ENCODE assay signal across 8 mouse cellular contexts in genomic region chr10:90969355-90970174, GRCm38 (mm10).
DNase-seq lines count a peak whose midpoint lies in the region; ATAC-seq and TF ChIP-seq lines count a peak whose summit lies in the region.

No protein-coding gene starts in this region.

- H3K9ac ChIP-seq in hindbrain, embryonic 16.5 days (ENCODE audit: low read depth, low read length) = peak overlapping the region; percentile 69
- H3K9ac ChIP-seq in liver, postnatal 0 days (replicated peaks) = peak overlapping the region; percentile 18

- 5% methylated on average over 61 of the region's 72 CpGs for WGBS in hindbrain, embryonic 16.5 days
- WGBS in liver, postnatal 0 days (ENCODE audit: insufficient replicate concordance) = 3% methylated on average over 72 of the region's 72 CpGs

- ATAC-seq in hindbrain, embryonic 16.5 days = peak; percentile 34
- 0 out of 2 replicates have a peak, but pooled peaks have one; percentile 12 for ATAC-seq in liver, postnatal 0 days

- intact Hi-C loops in gastrocnemius, postnatal 14 days (cut with DNase I; ENCODE audit: low total_unique reads) = no loop called here

- H3K4me2 ChIP-seq in hindbrain, embryonic 16.5 days (ENCODE audit: low read length) = peak overlapping the region; percentile 72
- peak overlapping the region; percentile 70 for H3K4me2 ChIP-seq in liver, postnatal 0 days (ENCODE audit: low read depth, low read length)

- no peak for TF ChIP-seq CTCF in layer of hippocampus, adult 2 months (conservative IDR thresholded peaks at IDR 0.05)
- no peak for TF ChIP-seq CTCF in liver, postnatal 0 days (IDR thresholded peaks at IDR 0.05; ENCODE audit: low read depth)

- no peaks in the 10 kb centered on the region for H3K9me3 ChIP-seq in hindbrain, embryonic 16.5 days (ENCODE audit: control insufficient read depth, low read length)
- H3K9me3 ChIP-seq in liver, postnatal 0 days (ENCODE audit: low read length) = no peaks in the 10 kb centered on the region

- H3K4me1 ChIP-seq in hindbrain, embryonic 16.5 days (ENCODE audit: control insufficient read depth, insufficient read depth, low read depth, low read length) = peaks cover 12% of the 10 kb centered on the region
- peaks cover 4% of the 10 kb centered on the region for H3K4me1 ChIP-seq in liver, postnatal 0 days (ENCODE audit: insufficient read depth)

- H3K27ac ChIP-seq in layer of hippocampus, adult 2 months = peak overlapping the region; percentile 92
- no peak overlapping the region for H3K27ac ChIP-seq in hindbrain, embryonic 16.5 days (ENCODE audit: low read depth, low read length)
- no peak overlapping the region for H3K27ac ChIP-seq in liver, postnatal 0 days (ENCODE audit: low read depth)

- peaks cover 4% of the 10 kb centered on the region; the same call in 1 of the 2 replicates for H3K27me3 ChIP-seq in hindbrain, embryonic 16.5 days (replicated peaks; ENCODE audit: control insufficient read depth, insufficient read depth, low read length)
- H3K27me3 ChIP-seq in liver, postnatal 0 days (ENCODE audit: insufficient read depth, low read length) = peaks cover 36% of the 10 kb centered on the region

- H3K4me3 ChIP-seq in layer of hippocampus, adult 2 months = peak overlapping the region; percentile 35
- peak overlapping the region; percentile 44 for H3K4me3 ChIP-seq in hindbrain, embryonic 16.5 days (ENCODE audit: low read length)
- H3K4me3 ChIP-seq in liver, postnatal 0 days (ENCODE audit: low read depth, low read length) = peak overlapping the region; percentile 42

- H3K36me3 ChIP-seq in hindbrain, embryonic 16.5 days (ENCODE audit: control insufficient read depth, insufficient read depth, low read length) = no peaks in the 10 kb centered on the region
- no peaks in the 10 kb centered on the region for H3K36me3 ChIP-seq in liver, postnatal 0 days (replicated peaks; ENCODE audit: insufficient read depth, low read length)

- TF ChIP-seq EP300 in liver, postnatal 0 days (IDR thresholded peaks at IDR 0.05; ENCODE audit: low read depth) = no peak

- DNase-seq in layer of hippocampus, adult 2 months (ENCODE audit: low spot score in 2 of 2) = no peak
- no peak for DNase-seq in layer of hippocampus, adult 18-20 months (ENCODE audit: low spot score in 2 of 2)
- DNase-seq in cerebellum, adult 9-11 months = peak; percentile 47
- DNase-seq in gastrocnemius, postnatal 14 days = peak; percentile 36
- peak; percentile 20 for DNase-seq in liver, postnatal 0 days
- DNase-seq in retina, postnatal 7 days (ENCODE audit: low read depth, low spot score) = peak; percentile 28
- no peak for DNase-seq in left cerebral cortex, adult 18-20 months (ENCODE audit: low spot score in 2 of 2)

Comparison
In these comparisons a context has a peak if more than half of its experiments do, and no peak if none do; other contexts are left out.
1. DNase-seq: peak in cerebellum, adult 9-11 months (single experiment), gastrocnemius, postnatal 14 days (single experiment), liver, postnatal 0 days (single experiment) and retina, postnatal 7 days (single experiment); none in layer of hippocampus, adult 2 months (0 of 2), layer of hippocampus, adult 18-20 months (0 of 2) and left cerebral cortex, adult 18-20 months (0 of 2).
2. Peak in every context shown above with its lines, with median percentiles within 50 percentile points of each other: H3K4me3 ChIP-seq.